Comparison of ENCODE assay signal across 23 mouse cellular contexts in genomic region chr7:29468593-29468992, GRCm38 (mm10). TPM values are rescaled to one million over a fixed set of nuclear protein-coding genes. Genes with fewer than 3 reads are reported as not detected.
DNase-seq lines count a peak whose midpoint lies in the region; ATAC-seq and TF ChIP-seq lines count a peak whose summit lies in the region.
"Had no signal": no experiment of that assay in that cellular context is flagged by ENCODE, and none has a peak within 500 bp of the region (broad histone marks: within the 10 kb centered on the region; RNA-seq: fewer than 3 reads in every experiment).

No protein-coding gene starts in this region.

- H3K79me3 ChIP-seq in C2C12 (ENCODE audit: low read depth), result peaks cover 62% of the 10 kb centered on the region

- no peak for TF ChIP-seq POLR2A in myocyte (IDR thresholded peaks at IDR 0.05; ENCODE audit: insufficient read length, low read depth)

- peaks cover 13% of the 10 kb centered on the region for H3K4me1 ChIP-seq in intestine, embryonic 14.5 days (replicated peaks; ENCODE audit: control insufficient read depth, insufficient read depth, low read length)
- peaks cover 20% of the 10 kb centered on the region for H3K4me1 ChIP-seq in hindbrain, embryonic 14.5 days (replicated peaks; ENCODE audit: control insufficient read depth, insufficient read depth, low read length)

- H3K27me3 ChIP-seq in C2C12 (ENCODE audit: control insufficient read depth, insufficient read depth, insufficient read length), result no peaks in the 10 kb centered on the region
- no peaks in the 10 kb centered on the region for H3K27me3 ChIP-seq in intestine, embryonic 14.5 days (replicated peaks; ENCODE audit: control insufficient read depth, insufficient read depth, low read length)
- H3K27me3 ChIP-seq in myocyte (ENCODE audit: control insufficient read depth, insufficient read depth, insufficient read length), result no peaks in the 10 kb centered on the region
- no peaks in the 10 kb centered on the region for H3K27me3 ChIP-seq in hindbrain, embryonic 14.5 days (ENCODE audit: control insufficient read depth, insufficient read depth, low read length)
- H3K27me3 ChIP-seq: embryonic facial prominence, embryonic 13.5 days; forebrain, embryonic 13.5 days; hindbrain, embryonic 12.5 days had no signal

- H3K36me3 ChIP-seq in C2C12 (ENCODE audit: control insufficient read depth, insufficient read depth) (no peaks in the 10 kb centered on the region), myocyte (ENCODE audit: control insufficient read depth, insufficient read depth) (no peaks in the 10 kb centered on the region)
- no peaks in the 10 kb centered on the region for H3K36me3 ChIP-seq in intestine, embryonic 14.5 days (ENCODE audit: control insufficient read depth, insufficient read depth, low read length)
- no peaks in the 10 kb centered on the region for H3K36me3 ChIP-seq in hindbrain, embryonic 14.5 days (replicated peaks; ENCODE audit: control insufficient read depth, insufficient read depth)
- H3K36me3 ChIP-seq: embryonic facial prominence, embryonic 13.5 days; heart, embryonic 10.5 days; hindbrain, embryonic 12.5 days had no signal

- H3K9ac ChIP-seq in intestine, embryonic 14.5 days (ENCODE audit: low read length), result no peak overlapping the region
- no peak overlapping the region for H3K9ac ChIP-seq in hindbrain, embryonic 14.5 days
- H3K9ac ChIP-seq: embryonic facial prominence, embryonic 13.5 days; forebrain, embryonic 13.5 days; forebrain, postnatal 0 days; hindbrain, embryonic 12.5 days had no signal

- H3K4me2 ChIP-seq in intestine, embryonic 14.5 days (ENCODE audit: low read length), result no peak overlapping the region
- H3K4me2 ChIP-seq in myocyte (ENCODE audit: low read depth), result peak overlapping the region; percentile 8
- no peak overlapping the region for H3K4me2 ChIP-seq in hindbrain, embryonic 14.5 days (replicated peaks)
- H3K4me2 ChIP-seq: embryonic facial prominence, embryonic 13.5 days; forebrain, embryonic 13.5 days; hindbrain, embryonic 12.5 days had no signal

- no peak for TF ChIP-seq CTCF in C2C12 (IDR thresholded peaks at IDR 0.05; ENCODE audit: control insufficient read depth, insufficient read depth, insufficient read length)

- H3K4me3 ChIP-seq in C2C12 (ENCODE audit: insufficient read depth, poor library complexity, severe bottlenecking), result no peak overlapping the region
- H3K4me3 ChIP-seq in intestine, embryonic 14.5 days (ENCODE audit: low read depth, low read length), result no peak overlapping the region
- H3K4me3 ChIP-seq in myocyte, result no peak overlapping the region
- H3K4me3 ChIP-seq in hindbrain, embryonic 14.5 days (replicated peaks; ENCODE audit: low read length), result no peak overlapping the region
- H3K4me3 ChIP-seq: embryonic facial prominence, embryonic 13.5 days; forebrain, embryonic 13.5 days; heart, embryonic 10.5 days; hindbrain, embryonic 12.5 days had no signal

- peak overlapping the region; percentile 62 for H3K27ac ChIP-seq in intestine, embryonic 14.5 days (ENCODE audit: low read depth)
- no peak overlapping the region for H3K27ac ChIP-seq in hindbrain, embryonic 14.5 days
- H3K27ac ChIP-seq: embryonic facial prominence, embryonic 13.5 days; forebrain, embryonic 13.5 days; heart, embryonic 10.5 days; hindbrain, embryonic 12.5 days had no signal

- H3ac ChIP-seq in C2C12 (ENCODE audit: control insufficient read depth, insufficient read length, low read depth), result no peak overlapping the region
- H3ac ChIP-seq in myocyte (ENCODE audit: control insufficient read depth, insufficient read length), result no peak overlapping the region

- WGBS in intestine, embryonic 14.5 days, result 87% methylated on average over 5 of the region's 5 CpGs
- 91% methylated on average over 5 of the region's 5 CpGs for WGBS in hindbrain, embryonic 14.5 days

- DNase-seq in frontal cortex, postnatal 14 days (ENCODE audit: low spot score in 2 of 2), result no peak
- no peak for DNase-seq in intestine, embryonic 14.5 days (ENCODE audit: low spot score)
- DNase-seq in thymus, postnatal 0 days (ENCODE audit: low spot score), result no peak
- no peak for DNase-seq in left cerebral cortex, adult 9 months (ENCODE audit: low spot score in 2 of 2)
- no peak for DNase-seq in hindbrain, embryonic 14.5 days (ENCODE audit: low spot score)
- DNase-seq: adrenal gland, postnatal 10 days; cerebellum, adult 11-12 months; cerebellum, adult 9-10 months; cerebellum, postnatal 25 days; forebrain, postnatal 0 days; gastrocnemius, postnatal 36 days; heart, adult 18-20 months; heart, postnatal 10 days; heart, postnatal 4 days had no signal

- H3K9me3 ChIP-seq in intestine, embryonic 14.5 days (ENCODE audit: control insufficient read depth, low read length), result no peaks in the 10 kb centered on the region
- H3K9me3 ChIP-seq in hindbrain, embryonic 14.5 days (ENCODE audit: control insufficient read depth, low read length), result no peaks in the 10 kb centered on the region
- H3K9me3 ChIP-seq: embryonic facial prominence, embryonic 13.5 days; forebrain, embryonic 13.5 days; G1E; heart, embryonic 10.5 days; hindbrain, embryonic 12.5 days had no signal

- peak; percentile 59; the same call in 1 of the 2 replicates for ATAC-seq in frontal cortex, adult (ENCODE audit: low TSS enrichment)
- ATAC-seq in intestine, embryonic 14.5 days (replicated peaks; ENCODE audit: low FRiP score, low TSS enrichment, low read depth), result no peak
- no peak for ATAC-seq in hindbrain, embryonic 14.5 days (ENCODE audit: low FRiP score)
- ATAC-seq: forebrain, embryonic 13.5 days; forebrain, postnatal 0 days; hindbrain, postnatal 0 days had no signal

- peaks cover 100% of the 10 kb centered on the region for H3K79me2 ChIP-seq in C2C12 (ENCODE audit: control insufficient read depth, insufficient read depth)
- peaks cover 67% of the 10 kb centered on the region for H3K79me2 ChIP-seq in myocyte (ENCODE audit: control insufficient read depth, insufficient read depth)

TF ChIP-seq in C2C12, 6 proteins besides CTCF, POLR2A, EP300 and RAD21:
- TF ChIP-seq USF1 (IDR thresholded peaks at IDR 0.05; ENCODE audit: low read depth) (no peak), MYOD1 (IDR thresholded peaks at IDR 0.05; ENCODE audit: control insufficient read depth, insufficient read length, low read depth) (peak; percentile 66)

TF ChIP-seq in myocyte, 11 proteins besides CTCF, POLR2A, EP300 and RAD21:
- TF ChIP-seq TCF3 (IDR thresholded peaks at IDR 0.05; ENCODE audit: insufficient read length, low read depth) (no peak), CEBPB (IDR thresholded peaks at IDR 0.05; ENCODE audit: insufficient read depth, poor library complexity, severe bottlenecking) (no peak), MYOD1 (IDR thresholded peaks at IDR 0.05; ENCODE audit: control insufficient read depth in 1 of 3, insufficient read length in 2 of 3, low read depth in 2 of 3) (peak in 2 of 3 experiments; percentile 15 to 37)

RNA-seq across cellular contexts. Expression of gene Sipa1l3, which starts 49.8 kb away (rescaled TPM):
- polyA plus RNA-seq in C2C12 (2012; fragmentation: generic; extraction: Trizol) (30.1 TPM), myocyte (2012; fragmentation: generic; extraction: Trizol) (19.0 TPM)
- 17.0 and 22.5 TPM in 2 replicates for polyA plus RNA-seq in intestine, embryonic 14.5 days (2014; fragmentation: Nextera tagmentation; extraction: Ambion mirVana)
- 5.3 and 5.9 TPM in 2 replicates for polyA plus RNA-seq in thymus, postnatal 0 days (2015; fragmentation: Nextera tagmentation; extraction: Ambion mirVana)
- 18.8 and 21.4 TPM in 2 replicates for polyA plus RNA-seq in hindbrain, embryonic 14.5 days (2014; fragmentation: Nextera tagmentation; extraction: Ambion mirVana)
